Mouse (Mus musculus) T-helper 1 cell (primary cell): ENCODE results near the gene Selp.

Source experiments
- in situ Hi-C: fragments of 300-600 bp; cut with MboI, MseI; formaldehyde crosslinking; loops from one replicate; pipeline ENCODE4 v1.15.1; 2025; ENCODE audit warnings: high pct_unique_total_duplicates

Selp gene

GRCm38 (mm10) chr1:164117869-164118268, 2.8 kb downstream of the Selp start:
- in situ Hi-C loops = no loop called here

- in situ Hi-C loops = no loop called here
Observed at GRCm38 (mm10) chr1:164119892-164120776, 5.1 kb downstream of the Selp start.

- in situ Hi-C loops = no loop called here
Observed at GRCm38 (mm10) chr1:164120777-164121158, 5.7 kb downstream of the Selp start.

- in situ Hi-C loops = no loop called here
Observed at GRCm38 (mm10) chr1:164123836-164124235, 8.8 kb downstream of the Selp start.

GRCm38 (mm10) chr1:164130013-164130412, 14.9 kb downstream of the Selp start:
- in situ Hi-C loops = no loop called here

- in situ Hi-C loops = no loop called here
Observed at GRCm38 (mm10) chr1:164132609-164133008, 17.5 kb downstream of the Selp start.

GRCm38 (mm10) chr1:164134101-164134500, 19.0 kb downstream of the Selp start:
- in situ Hi-C loops = no loop called here

GRCm38 (mm10) chr1:164135360-164135759, 20.3 kb downstream of the Selp start:
- in situ Hi-C loops = loop anchor here (5.0 kb wide), 2 partner anchors 68 to 138 kb away; no protein-coding TSS in a partner anchor

- in situ Hi-C loops = loop anchor here (5.0 kb wide), 2 partner anchors 69 to 139 kb away; no protein-coding TSS in a partner anchor
Observed at GRCm38 (mm10) chr1:164135960-164136359, 20.9 kb downstream of the Selp start.

- in situ Hi-C loops = loop anchor here (5.0 kb wide), 2 partner anchors 69 to 139 kb away; no protein-coding TSS in a partner anchor
Observed at GRCm38 (mm10) chr1:164136636-164137035, 21.6 kb downstream of the Selp start.

GRCm38 (mm10) chr1:164138365-164139130, 23.5 kb downstream of the Selp start:
- in situ Hi-C loops = loop anchor here (5.0 kb wide), 2 partner anchors 71 to 141 kb away; no protein-coding TSS in a partner anchor

GRCm38 (mm10) chr1:164139464-164139863, 24.4 kb downstream of the Selp start:
- in situ Hi-C loops = loop anchor here (5.0 kb wide), 2 partner anchors 72 to 142 kb away; no protein-coding TSS in a partner anchor

GRCm38 (mm10) chr1:164149083-164149482, 34.0 kb downstream of the Selp start:
- in situ Hi-C loops = no loop called here

GRCm38 (mm10) chr1:164151387-164152088, 36.5 kb downstream of the Selp start, which contains the start of gene F5:
Gene F5 (plus strand): TSS chr1:164151838.
- in situ Hi-C loops = no loop called here

GRCm38 (mm10) chr1:164152836-164153235, 37.8 kb downstream of the Selp start:
- in situ Hi-C loops = no loop called here

GRCm38 (mm10) chr1:164154983-164155382, 39.9 kb downstream of the Selp start:
- in situ Hi-C loops = no loop called here

- in situ Hi-C loops = no loop called here
Observed at GRCm38 (mm10) chr1:164158571-164158970, 43.5 kb downstream of the Selp start.

GRCm38 (mm10) chr1:164159781-164160180, 44.7 kb downstream of the Selp start:
- in situ Hi-C loops = no loop called here

- in situ Hi-C loops = no loop called here
Observed at GRCm38 (mm10) chr1:164162745-164163144, 47.7 kb downstream of the Selp start.

- in situ Hi-C loops = no loop called here
Observed at GRCm38 (mm10) chr1:164168818-164169217, 53.8 kb downstream of the Selp start.

- in situ Hi-C loops = no loop called here
Observed at GRCm38 (mm10) chr1:164170434-164170833, 55.4 kb downstream of the Selp start.

- in situ Hi-C loops = no loop called here
Observed at GRCm38 (mm10) chr1:164173145-164173544, 58.1 kb downstream of the Selp start.
